Mouse (Mus musculus) spleen, postnatal 10 days (tissue): ENCODE measurements around the gene Sult3a2.
"Not testable (repeated sequence)": the region's sequence is repeated elsewhere in the genome, so short reads cannot be mapped to it uniquely, and the experiment has no call there.

Source experiments
- DNase-seq, 2 experiments: peaks; one replicate each; pipeline ENCODE4 v3.0.0; 2021 to 2022; ENCODE audit warnings: low spot score in 2 of 2

Gene Sult3a2

DNA sequence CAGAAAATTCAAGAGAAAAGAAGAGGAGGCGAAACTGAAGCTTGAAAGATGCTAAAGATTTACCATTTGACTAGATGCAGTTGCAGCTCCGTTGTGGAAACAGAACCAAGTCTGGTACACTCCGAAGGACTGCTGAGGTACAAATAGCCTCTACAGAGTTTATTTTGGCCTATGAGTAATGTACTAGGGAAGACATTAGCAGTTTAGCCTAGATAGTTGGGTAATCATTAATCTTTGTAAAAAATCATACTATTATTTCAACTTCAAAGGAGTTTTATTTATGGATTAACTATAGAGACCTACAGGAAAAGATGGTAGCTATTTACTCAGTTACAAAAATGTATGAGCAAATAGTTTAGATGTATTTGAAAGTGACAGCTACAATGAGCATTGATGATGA is at the start of gene Sult3a2:
Gene Sult3a2, minus strand, starts transcription at position 101 of the 400 bp plus-strand sequence.
- no peak for DNase-seq

DNA sequence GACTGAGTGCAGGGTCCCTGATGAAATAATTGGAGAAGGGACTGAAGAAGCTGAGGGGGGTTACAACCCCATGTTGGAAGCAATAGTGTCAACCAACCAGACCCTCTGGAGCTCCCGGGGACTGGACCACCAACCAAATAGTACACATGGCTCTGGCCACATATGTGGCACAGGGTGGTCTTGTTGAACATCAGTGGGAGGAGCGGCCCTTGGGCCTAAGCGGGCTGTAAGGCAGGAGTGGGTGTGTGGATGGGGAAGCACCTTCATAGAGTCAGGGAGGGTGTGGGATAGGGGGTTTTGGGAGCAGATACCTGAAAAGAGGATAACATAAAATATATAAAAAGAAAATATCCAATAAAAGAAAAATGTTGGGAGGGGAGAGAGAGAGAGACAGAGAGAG is 34.4 kb upstream of the Sult3a2 start:
- DNase-seq = no peak

DNA sequence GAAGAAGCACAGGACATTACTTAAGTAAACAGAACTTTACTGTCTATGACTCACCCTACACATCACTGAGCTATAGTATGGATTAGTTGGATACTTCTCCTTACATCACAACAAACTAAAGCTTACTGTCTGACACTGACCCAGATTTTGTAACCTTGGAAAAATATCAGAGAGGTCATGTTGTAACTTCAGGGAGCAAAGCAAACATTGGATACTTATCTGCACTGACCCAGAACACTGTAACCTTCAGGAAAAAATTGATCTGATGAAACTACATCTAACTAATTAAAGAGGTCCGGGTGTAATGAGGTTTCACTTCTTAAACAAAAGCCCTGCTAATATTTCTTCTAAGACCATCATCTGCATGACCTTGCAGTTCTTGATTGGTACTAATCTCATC is 30.4 kb upstream of the Sult3a2 start:
- DNase-seq = no peak

DNA sequence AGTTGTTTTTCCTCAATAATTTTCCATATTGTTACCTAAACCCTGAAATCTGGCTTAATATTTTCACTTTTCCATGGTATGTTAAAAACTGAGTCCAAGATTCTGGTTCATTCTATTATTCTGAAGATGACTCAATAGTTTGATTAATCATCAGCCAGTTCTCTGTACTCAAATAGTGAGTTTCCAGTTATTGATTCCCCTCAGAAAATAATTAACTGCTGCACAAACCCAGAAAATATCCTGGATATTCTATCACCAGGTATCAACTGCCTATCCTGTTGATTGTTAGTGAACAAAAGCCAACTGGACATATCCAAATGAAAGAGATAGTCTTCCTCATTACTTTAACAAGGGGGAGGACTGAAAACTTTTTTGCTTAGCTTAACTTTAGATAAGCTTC is 27.8 kb upstream of the Sult3a2 start:
- DNase-seq = no peak

DNA sequence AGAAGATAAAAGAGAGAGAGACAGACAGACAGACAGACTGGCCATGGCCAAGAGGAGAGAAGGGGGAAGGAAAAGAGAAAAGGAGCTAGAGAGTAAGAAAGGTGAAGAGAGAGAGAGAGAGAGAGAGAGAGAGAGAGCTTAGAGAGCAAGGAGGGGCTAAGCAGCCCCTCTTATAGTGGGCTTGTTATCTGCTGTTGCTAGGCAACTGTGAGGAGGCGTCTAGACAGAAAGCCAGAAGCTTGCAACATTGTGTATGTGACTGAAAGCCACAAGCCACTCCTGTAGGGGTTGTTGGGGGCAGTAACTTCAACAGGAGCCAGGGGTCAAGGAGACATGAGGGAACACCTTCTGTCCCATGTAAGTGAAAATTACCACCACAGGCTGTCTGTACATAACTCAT is 25.3 kb upstream of the Sult3a2 start:
- no peak for DNase-seq

DNA sequence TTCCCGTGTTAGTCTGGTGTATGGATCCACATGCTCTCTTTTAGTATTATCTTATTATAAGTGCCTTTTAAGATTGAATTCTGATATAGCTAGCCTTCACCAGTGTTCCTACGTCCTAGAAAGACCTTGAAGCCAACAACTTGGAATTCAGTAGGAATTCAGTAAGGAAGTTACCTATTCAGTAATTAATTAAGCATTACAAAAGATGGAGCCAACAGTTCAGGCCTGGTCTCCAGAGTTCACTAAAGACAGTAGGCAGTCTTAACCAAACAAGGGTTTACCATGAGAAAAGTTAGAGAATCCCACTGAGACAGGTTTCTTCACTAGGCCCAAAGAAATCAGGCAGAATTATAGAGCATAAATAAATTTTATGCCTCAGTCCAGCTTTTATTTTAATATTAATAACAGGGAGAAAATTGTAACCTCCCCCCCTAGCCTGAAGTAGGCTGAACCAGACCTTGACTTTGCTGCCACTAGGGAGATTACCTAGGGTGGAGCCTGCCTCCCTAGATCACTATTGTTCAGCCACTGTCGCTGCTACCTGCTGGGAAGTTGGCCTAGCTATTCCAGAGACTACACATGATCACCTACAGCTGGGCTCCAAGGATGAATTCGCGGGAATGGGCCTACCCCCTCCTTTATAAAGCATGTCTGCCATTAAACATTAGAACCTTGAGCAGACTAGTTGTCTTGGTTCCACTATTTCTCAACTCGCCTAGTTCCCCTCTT is 10.9 kb upstream of the Sult3a2 start:
- not testable (repeated sequence) for DNase-seq

DNA sequence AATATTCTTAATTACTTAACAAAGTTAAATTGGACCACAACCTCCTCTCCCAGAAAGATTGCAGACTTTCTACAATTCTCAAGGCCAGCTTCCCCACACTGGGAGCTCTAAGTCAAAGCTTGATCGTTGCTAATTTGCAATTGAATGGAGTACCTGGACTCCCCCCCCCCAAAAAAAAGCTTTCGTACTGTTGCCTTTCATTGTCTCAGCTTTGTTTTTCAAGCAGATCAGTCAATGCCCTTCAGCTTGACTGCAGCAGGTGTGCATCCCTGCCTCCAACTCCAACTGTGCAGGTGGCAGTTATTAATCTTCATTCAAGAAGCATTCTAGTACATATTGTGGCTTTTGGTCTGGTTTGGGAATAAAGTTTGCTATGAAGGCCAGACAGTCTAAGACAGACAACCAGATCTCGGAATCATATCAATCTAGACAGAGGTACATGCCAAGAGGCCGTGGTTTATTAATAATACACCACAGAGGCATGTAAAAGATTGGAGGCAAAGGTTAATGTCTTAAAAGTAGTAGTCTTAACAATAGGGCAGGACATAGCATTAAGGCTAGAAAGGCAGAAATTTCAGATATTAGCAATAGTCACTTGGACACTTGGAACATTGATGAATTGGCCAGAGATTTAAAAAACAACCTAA is 9.9 kb upstream of the Sult3a2 start:
- DNase-seq = not testable (repeated sequence)

DNA sequence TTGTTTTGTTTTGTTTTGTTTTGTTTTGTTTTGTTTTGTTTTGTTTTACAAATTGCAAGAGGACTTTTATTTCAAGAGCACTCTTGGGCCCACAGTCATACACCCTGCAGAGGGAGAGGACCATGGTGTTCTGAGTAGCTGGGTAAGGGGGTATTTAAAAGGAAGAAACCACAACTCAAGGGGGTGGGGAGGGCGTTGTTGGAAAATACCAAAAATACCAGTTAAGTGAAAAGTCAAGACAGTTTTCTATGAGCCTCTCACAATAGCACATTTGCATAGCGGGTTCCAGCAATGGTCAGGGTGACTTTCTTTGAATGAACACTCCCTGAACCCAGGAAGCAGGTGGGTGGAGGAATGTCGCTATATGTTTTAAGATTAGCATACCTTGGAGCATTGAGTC is 5.7 kb upstream of the Sult3a2 start:
- not testable (repeated sequence) for DNase-seq

DNA sequence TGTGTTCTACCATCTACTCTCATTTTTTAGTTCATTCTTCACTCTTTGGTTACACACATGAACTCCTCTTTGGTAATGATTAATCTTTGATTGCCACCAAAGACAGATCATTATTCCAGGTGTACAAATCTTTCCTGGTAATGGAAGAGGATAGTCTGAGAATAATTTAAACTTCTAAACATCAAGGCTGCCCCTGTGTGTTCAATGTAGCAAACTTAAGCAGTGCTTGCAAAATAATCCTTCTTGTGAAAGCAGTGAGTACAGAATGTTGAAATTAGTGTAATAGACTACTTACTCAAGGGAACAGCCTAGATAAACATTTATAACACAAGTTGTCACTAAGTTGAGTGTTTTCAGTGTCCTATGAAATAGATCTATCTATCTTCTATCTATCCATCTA is 1.0 kb upstream of the Sult3a2 start:
- no peak for DNase-seq

DNA sequence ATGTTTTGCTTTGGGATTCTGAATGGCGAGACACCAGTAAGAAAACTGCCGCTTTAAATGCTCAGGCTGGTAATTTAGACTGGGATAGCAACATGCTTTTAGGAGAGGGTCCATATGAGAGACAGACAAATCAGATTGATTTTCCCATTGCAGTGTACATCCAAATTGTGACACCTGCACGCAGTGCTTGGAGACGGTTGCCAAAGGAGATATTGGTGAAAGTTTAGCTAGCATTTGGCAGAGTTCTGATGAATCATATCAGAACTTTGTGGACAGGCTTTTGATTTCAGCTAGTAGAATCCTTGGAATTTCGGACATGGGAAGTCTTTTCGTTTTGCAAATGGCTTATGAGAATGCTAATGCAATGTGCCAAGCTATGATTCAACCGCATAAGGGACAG is 51.3 kb downstream of the Sult3a2 start:
- not testable (repeated sequence) for DNase-seq

DNA sequence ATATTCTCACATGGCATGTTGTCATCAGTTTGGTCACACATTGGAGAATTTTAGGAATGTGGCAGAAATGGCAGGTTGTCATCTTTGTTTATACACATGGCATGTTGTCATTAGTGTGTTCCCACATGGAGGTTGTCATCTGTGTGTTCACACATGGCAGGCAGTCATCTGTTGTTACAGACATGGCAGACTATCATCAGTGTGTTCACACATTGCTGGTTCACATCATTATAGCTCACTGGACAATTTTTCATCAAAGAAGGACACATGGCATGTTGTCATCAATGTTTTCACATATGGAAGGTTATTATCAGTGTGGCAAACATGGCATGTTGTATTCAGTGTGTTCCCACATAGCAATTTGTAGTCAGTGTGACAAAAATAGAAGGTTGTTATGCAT is 53.3 kb downstream of the Sult3a2 start:
- no peak for DNase-seq

DNA sequence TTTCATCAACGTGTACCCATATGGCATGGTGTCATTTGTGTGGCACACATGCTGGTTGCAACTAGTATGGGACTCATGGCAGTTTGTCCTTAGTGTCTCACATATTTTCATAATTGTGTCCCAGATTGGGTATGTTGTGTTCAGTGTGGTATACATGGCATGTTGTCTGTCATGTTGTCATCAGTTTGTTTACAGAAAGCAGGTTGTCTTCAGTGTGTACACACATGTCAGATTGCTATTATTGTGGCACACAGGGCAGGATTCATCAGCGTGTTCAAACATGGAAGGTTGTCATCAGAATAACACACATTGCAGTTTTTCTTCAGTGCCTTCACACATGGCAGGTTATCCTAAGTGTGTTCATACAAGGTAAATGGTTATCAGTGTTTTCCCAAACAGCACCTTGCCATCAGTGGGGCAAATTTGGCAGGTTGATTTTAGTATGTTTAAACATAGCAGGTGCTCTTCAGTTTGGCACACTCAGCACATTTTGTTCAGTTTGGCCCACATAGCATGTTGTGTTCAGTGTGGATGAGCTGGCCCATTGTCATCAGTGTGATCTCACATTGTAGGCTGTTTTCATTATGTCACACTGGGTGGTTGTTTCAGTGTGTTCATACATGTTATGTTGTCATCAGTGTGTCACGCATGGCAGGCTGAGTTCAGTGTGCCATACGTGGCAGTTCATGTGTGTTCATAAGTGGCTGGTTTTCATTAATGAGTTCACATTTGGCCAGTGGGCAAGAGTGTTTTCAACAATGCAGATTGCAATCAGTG is 53.9 kb downstream of the Sult3a2 start:
- DNase-seq = no peak

DNA sequence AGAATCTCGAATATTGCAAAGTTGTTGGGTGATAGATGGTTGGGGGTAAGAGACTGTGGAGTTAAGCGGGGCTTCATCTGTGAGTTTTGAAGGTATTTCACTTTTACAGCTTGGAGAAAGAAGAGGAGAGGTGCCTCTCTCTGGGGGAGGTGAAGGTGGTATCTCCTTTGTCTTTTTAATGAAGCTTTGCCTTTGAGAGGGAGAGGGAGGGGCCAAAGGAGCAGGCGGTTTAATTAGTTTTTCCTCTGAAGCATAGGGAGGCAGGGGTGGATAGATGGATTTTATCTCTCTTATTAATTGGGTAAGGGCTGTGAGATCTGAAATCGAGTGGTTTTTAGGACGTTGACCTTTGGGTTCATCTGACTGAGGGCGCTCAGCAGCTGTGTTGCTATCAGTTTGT is 62.7 kb downstream of the Sult3a2 start:
- DNase-seq = no peak

DNA sequence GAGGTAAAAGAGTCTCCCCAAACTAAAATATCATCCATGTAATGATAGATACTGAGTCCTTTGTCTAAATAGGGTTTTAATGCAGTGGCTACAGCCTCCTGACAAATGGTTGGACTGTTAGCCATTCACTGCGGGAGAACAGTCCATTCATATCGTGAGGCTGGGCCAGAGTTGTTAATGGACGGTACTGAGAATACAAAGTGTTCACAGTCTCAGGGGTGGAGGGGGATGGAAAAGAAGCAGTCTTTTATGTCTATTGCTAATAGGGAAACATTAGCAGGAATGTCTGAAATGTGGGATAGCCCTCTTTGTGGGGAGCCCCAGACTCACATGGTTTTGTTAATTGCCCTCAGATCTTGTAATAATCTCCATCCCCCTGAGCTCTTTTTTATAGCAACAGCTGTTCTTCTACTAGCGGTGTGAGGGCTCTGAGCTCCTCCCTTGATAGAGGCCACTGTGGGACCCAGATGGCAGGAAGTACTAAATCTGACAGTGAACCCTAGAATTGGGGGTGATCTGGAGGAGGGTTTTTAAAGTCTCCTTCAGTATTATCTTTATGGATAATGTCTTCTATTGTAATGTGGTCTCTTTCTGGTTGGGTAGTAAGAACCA is 64.6 kb downstream of the Sult3a2 start:
- no peak for DNase-seq
